Mouse (Mus musculus) G1E (cell line): ENCODE results near the gene Lypd5. TPM values are rescaled to one million over a fixed set of nuclear protein-coding genes. Genes with fewer than 3 reads are reported as not detected.

Experiments
- ATAC-seq: 2 replicates; pipeline ENCODE4 v1.8.0; 2016; ENCODE audit warnings: mild to moderate bottlenecking; ENCODE audit not compliant: insufficient number of reproducible peaks, poor library complexity, low FRiP score, severe bottlenecking; ENCODE audit errors: extremely low read depth
- DNase-seq: peaks from one replicate; pipeline ENCODE4 v3.0.0; 2012; ENCODE audit warnings: low spot score
- H3K27me3 ChIP-seq: 2 replicates; pipeline ENCODE4 v1.6.1; 2012; ENCODE audit warnings: mild to moderate bottlenecking, low read length, inconsistent platforms; ENCODE audit not compliant: insufficient read depth
- H3K36me3 ChIP-seq: replicated peaks from 2 replicates; pipeline ENCODE3; 2012; ENCODE audit warnings: mild to moderate bottlenecking, inconsistent platforms
- H3K4me1 ChIP-seq: 2 replicates; pipeline ENCODE4 v1.6.1; 2012; ENCODE audit warnings: low read depth, low read length, inconsistent platforms, mixed read lengths; ENCODE audit not compliant: insufficient read depth
- H3K4me3 ChIP-seq: 2 replicates; pipeline ENCODE4 v1.5.1; 2012; ENCODE audit warnings: low read depth, mild to moderate bottlenecking, inconsistent platforms, low read length, moderate library complexity, mixed read lengths
- H3K9me3 ChIP-seq: replicated peaks from 2 replicates; pipeline ENCODE4 v1.6.1; 2012; ENCODE audit warnings: inconsistent platforms
- CTCF ChIP-seq: IDR thresholded peaks from 2 replicates; pipeline ENCODE4 v1.5.1; 2012; ENCODE audit warnings: low read depth, low read length, inconsistent platforms, mixed read lengths
- GATA1 ChIP-seq: IDR thresholded peaks from 2 replicates; pipeline ENCODE4 v1.6.1; 2012; ENCODE audit warnings: borderline replicate concordance, low read length, inconsistent platforms, mixed read lengths
- GATA2 ChIP-seq: IDR thresholded peaks from 2 replicates; pipeline ENCODE4 v1.6.1; 2012; ENCODE audit warnings: low read depth, low read length, inconsistent platforms, borderline replicate concordance
- POLR2AphosphoS5 ChIP-seq: IDR thresholded peaks from 2 replicates; pipeline ENCODE4 v1.6.1; 2012; ENCODE audit warnings: low read depth, low read length, inconsistent platforms; ENCODE audit not compliant: insufficient replicate concordance
- TAL1 ChIP-seq: conservative IDR thresholded peaks from 2 replicates; pipeline ENCODE4 v1.6.1; 2012; ENCODE audit warnings: low read depth, low read length, inconsistent platforms, mixed read lengths
- polyA plus RNA-seq: library from polyadenylated mRNA; stranded (reverse); fragments of >175 nt; gene quantifications from 2 replicates; pipeline ENCODE4 v1.2.3, GENCODE M21; 2012
- total RNA-seq, 2 experiments: library from RNA; stranded (forward) in 1 of 2; stranded (reverse) in 1 of 2; fragments of 200-1000 nt in 1 of 2; fragments of >200 nt in 1 of 2; fragmentation: Nextera tagmentation in 1 of 2; gene quantifications; 2 replicates each; pipeline ENCODE4 v1.2.3; 2014 to 2017

Lypd5 gene
- total and polyA plus RNA-seq, 3 experiments, result not detected

- Histone ChIP-seq H3K36me3 (peaks cover 45% of the 10 kb centered on the region), H3K27me3 (no peaks in the 10 kb centered on the region), H3K4me3 (no peak overlapping the region), H3K4me1 (peaks cover 91% of the 10 kb centered on the region), H3K9me3 (no peaks in the 10 kb centered on the region)
- DNase-seq (no peak), ATAC-seq (no peak)
- TF ChIP-seq CTCF, result no peak
- no peak for TF ChIP-seq TAL1
- no peak for TF ChIP-seq GATA1
- no peak for TF ChIP-seq POLR2AphosphoS5
- TF ChIP-seq GATA2, result no peak
Measured at GRCm38 (mm10) chr7:24390512-24390911, 41.5 kb downstream of the Lypd5 start.

GRCm38 (mm10) chr7:24391077-24391476, 42.1 kb downstream of the Lypd5 start:
- Histone ChIP-seq H3K9me3 (no peaks in the 10 kb centered on the region), H3K27me3 (no peaks in the 10 kb centered on the region), H3K36me3 (peaks cover 43% of the 10 kb centered on the region), H3K4me3 (no peak overlapping the region), H3K4me1 (peaks cover 90% of the 10 kb centered on the region)
- ATAC-seq (no peak), DNase-seq (no peak)
- TF ChIP-seq GATA2 (no peak), CTCF (no peak), TAL1 (no peak), GATA1 (no peak)

GRCm38 (mm10) chr7:24391687-24392086, 42.7 kb downstream of the Lypd5 start:
- Histone ChIP-seq H3K36me3 (peaks cover 40% of the 10 kb centered on the region), H3K4me1 (peaks cover 90% of the 10 kb centered on the region), H3K27me3 (no peaks in the 10 kb centered on the region), H3K4me3 (no peak overlapping the region), H3K9me3 (no peaks in the 10 kb centered on the region)
- DNase-seq (no peak), ATAC-seq (no peak)
- TF ChIP-seq TAL1 (no peak), GATA1 (no peak), GATA2 (no peak), CTCF (no peak), POLR2AphosphoS5 (no peak)

- ATAC-seq, result no peak; the same call in 1 of the 2 replicates
- Histone ChIP-seq H3K4me3 (no peak overlapping the region; the same call in 1 of the 2 replicates), H3K9me3 (no peaks in the 10 kb centered on the region), H3K36me3 (peaks cover 26% of the 10 kb centered on the region), H3K27me3 (no peaks in the 10 kb centered on the region), H3K4me1 (peaks cover 85% of the 10 kb centered on the region)
- no peak for DNase-seq
- no peak for TF ChIP-seq CTCF
- TF ChIP-seq GATA2, result no peak
- TF ChIP-seq TAL1, result no peak
- TF ChIP-seq POLR2AphosphoS5, result no peak
- no peak for TF ChIP-seq GATA1
Measured at GRCm38 (mm10) chr7:24394054-24394453, 45.1 kb downstream of the Lypd5 start.

- TF ChIP-seq CTCF (no peak), GATA2 (no peak), POLR2AphosphoS5 (no peak), GATA1 (no peak)
- DNase-seq (peak; percentile 60), ATAC-seq (peak; percentile 70)
- no peaks in the 10 kb centered on the region for H3K27me3 ChIP-seq
- H3K4me1 ChIP-seq, result peaks cover 82% of the 10 kb centered on the region
- peaks cover 23% of the 10 kb centered on the region for H3K36me3 ChIP-seq
- no peaks in the 10 kb centered on the region for H3K9me3 ChIP-seq
- H3K4me3 ChIP-seq, result peak overlapping the region; percentile 58; the same call in 1 of the 2 replicates
Measured at GRCm38 (mm10) chr7:24394475-24395161, 45.6 kb downstream of the Lypd5 start.

- H3K4me1 ChIP-seq, result peaks cover 74% of the 10 kb centered on the region
- no peaks in the 10 kb centered on the region for H3K27me3 ChIP-seq
- no peak for TF ChIP-seq GATA2
- peak; percentile 65 for TF ChIP-seq TAL1
- no peak for TF ChIP-seq GATA1
- DNase-seq, result peak; percentile 30
- H3K9me3 ChIP-seq, result no peaks in the 10 kb centered on the region
- ATAC-seq, result peak; percentile 38
- H3K36me3 ChIP-seq, result peaks cover 32% of the 10 kb centered on the region
- peak overlapping the region; percentile 50; the same call in 1 of the 2 replicates for H3K4me3 ChIP-seq
Measured at GRCm38 (mm10) chr7:24396832-24397231, 47.8 kb downstream of the Lypd5 start.

- TF ChIP-seq GATA2 (no peak), TAL1 (no peak), POLR2AphosphoS5 (no peak), CTCF (no peak), GATA1 (no peak)
- no peak for ATAC-seq
- no peak for DNase-seq
- peaks cover 42% of the 10 kb centered on the region for H3K36me3 ChIP-seq
- H3K9me3 ChIP-seq, result peaks cover 5% of the 10 kb centered on the region; the same call in 1 of the 2 replicates
- H3K27me3 ChIP-seq, result no peaks in the 10 kb centered on the region
- H3K4me3 ChIP-seq, result peak overlapping the region; percentile 73; the same call in 1 of the 2 replicates
- H3K4me1 ChIP-seq, result peaks cover 69% of the 10 kb centered on the region
Measured at GRCm38 (mm10) chr7:24398364-24398913, 49.4 kb downstream of the Lypd5 start.
